Mouse (Mus musculus): ENCODE data around the gene Ppp2r2c.

Ppp2r2c gene

DNA sequence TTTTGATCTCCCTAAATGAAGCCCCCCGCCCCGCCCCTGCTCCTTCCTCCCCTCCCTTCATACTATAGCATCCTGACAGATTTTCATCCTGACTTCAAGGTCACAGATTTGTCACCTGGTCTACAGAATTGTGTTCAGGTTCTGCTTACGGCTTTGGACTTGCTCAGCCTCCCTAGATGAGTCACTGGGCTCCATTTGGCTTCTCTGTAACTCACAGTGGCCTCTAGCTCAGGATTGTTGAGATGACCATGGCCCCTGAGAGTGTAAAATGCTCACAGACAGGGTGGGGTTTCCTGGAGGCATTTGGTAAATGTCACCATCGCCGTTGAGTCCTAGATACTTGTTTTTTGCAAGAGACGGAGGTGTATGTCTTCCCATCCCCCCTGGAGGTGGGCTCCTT lies 2.6 kb downstream of the Ppp2r2c start:
- no peak for DNase-seq (ENCODE audit: low spot score)

DNA sequence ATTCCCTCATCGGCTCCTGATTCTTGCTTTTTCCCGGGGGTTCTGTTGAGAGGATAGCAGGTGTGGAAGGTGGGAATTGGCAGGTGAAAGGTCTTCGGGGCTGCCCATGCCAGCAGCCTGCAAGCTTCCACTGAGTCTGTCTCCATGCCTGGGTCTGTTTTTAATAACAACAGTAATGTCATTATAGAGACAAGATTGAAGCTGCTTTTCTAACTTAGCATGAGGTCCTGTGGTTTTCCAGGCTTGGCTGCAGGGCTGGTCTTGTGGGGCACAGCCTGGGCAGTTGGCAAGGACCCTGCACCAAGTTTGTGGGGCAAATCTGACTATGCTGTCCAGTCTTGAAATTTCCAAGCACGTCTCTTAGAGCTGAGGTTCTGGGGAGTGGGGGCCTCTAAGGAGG lies 7.6 kb downstream of the Ppp2r2c start:
- DNase-seq (ENCODE audit: low spot score), result no peak

DNA sequence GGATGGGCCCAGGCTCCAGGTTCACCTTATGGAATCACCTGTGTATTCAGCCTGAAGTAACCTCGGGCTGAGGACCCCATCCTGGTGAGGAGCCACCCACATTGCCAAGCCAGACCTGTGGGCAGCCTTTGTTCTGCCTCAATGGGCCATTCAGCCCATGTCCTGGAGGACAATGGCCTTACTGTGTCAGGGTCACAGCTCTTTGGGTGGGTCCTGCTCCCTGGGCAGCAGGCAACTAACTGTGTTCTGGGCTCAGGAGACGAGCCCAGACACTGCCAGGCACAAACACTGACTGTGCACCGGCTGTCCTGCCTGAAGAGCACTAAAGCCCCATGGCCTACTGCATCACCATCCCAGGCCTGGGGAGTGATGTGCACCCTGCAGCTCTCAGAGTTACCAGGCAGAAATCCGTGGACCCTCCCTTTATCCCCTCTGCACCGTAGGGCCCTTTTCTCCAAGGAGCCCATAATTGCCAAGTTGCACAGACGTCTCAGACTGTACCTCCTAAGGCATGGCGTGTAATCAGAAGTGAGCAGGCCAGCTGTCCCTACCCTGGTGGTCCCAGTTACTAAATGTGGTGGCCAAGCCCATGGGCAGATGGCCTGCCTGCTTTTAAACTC lies 8.6 kb downstream of the Ppp2r2c start:
- DNase-seq (ENCODE audit: low spot score), result no peak

- DNase-seq (ENCODE audit: low spot score), result no peak
These were observed 9.3 kb downstream of the Ppp2r2c start for GRCm38 (mm10) chr5:36877641-36878040.

DNA sequence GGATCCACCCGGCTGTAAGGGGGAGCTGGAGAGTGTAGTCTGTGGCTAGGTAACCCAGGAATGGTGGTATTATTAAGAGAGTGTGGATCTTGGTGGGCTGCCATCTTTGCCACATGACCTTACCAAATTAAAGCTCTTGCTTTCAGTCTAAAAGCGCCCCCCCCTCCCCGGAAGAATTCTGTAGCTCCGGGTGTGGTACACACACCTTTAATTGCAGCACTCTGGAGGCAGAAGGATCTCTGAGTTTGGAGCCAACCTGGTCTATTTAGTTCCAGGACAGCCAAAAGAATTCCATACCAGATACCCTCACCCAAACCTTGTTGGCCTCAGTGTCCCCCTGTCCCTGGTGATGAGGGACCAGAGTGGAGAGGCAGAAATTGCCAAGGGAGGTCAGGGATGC lies 10.5 kb downstream of the Ppp2r2c start:
- DNase-seq (ENCODE audit: low spot score), result no peak

DNA sequence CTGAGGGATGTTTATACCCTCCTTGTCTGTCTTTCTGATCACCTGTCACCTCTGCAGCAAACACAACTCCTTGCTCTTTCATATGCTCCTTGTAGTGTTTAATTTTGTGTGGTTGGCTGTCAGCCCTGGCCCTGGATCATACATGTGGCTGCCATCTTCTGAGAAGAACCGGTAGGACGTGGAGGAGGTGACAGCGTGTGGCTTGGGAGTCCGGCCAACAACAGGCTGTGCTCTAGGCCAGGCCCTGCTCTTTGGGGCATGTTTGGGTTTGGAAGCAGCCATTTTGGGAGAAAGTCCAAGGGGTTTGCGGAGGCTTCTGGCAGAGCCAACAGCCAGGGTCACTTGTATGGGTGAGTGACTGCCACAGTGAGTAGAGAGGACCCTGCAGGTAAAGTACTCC lies 12.3 kb downstream of the Ppp2r2c start:
- no peak for DNase-seq (ENCODE audit: low spot score)

DNA sequence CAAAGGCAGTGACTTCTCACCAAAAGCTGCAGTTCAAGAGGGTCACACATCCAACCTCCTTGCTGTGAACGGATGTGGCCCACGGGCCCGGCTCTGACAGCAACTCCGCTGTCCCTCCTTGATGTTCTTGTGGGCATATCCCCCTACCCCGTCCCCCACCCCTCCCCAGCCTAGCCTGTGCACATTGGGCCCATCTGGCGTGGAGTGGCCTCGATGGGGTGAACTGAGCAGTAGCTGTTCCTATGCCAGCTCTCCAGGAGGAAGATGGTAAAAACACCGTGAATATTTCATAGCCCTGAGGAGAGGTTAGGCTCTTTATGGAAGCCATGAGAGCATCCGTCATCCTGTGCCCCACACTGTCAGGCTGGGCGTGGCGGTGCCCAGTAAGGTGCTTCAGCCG lies 15.2 kb downstream of the Ppp2r2c start:
- DNase-seq (ENCODE audit: low spot score), result no peak

- DNase-seq (ENCODE audit: low spot score), result no peak
These were observed 16.8 kb downstream of the Ppp2r2c start for GRCm38 (mm10) chr5:36885067-36885466.

DNA sequence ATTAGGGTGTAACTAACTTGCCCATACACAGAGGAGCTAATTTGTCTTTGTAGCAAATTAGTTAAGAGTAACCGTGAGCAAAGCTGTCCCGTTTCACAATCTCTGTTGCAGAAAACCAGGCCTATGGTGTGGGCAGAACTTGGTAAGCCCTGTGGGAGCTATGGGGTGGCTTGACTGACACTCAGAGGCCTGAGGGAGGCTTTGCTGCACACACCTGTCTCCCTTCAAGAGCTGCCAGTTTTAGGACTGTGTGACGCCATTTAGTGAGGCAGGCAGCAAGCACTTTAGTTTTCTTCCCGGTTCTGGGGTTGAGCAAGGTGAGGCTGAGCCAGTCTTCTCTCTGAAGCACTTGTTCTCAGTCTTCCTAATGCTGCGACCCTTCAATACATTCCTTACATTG lies 17.3 kb downstream of the Ppp2r2c start:
- DNase-seq (ENCODE audit: low spot score), result no peak

- DNase-seq (ENCODE audit: low spot score), result no peak
These were observed 18.0 kb downstream of the Ppp2r2c start for GRCm38 (mm10) chr5:36886298-36886697.

DNA sequence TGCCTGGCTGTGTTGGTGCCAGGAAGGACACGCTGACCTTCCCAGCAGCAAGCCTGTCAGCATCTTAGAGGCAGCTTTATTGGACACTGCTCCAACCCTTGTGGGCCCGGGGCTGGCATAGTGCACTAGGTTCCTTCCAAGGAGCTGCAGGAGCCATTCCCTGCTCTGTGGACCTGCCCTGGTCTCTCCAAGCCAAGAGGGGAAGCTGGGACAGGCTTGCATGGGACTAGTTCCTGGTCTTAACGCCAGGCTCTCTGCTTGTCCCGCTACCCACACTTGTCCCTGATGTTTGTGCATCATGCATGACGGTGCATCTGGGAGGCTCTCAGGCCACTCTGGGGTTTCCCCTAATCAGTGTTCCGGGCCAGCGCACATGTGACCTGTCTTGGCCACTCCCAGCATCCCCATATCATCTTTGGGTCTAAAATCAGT lies 18.6 kb downstream of the Ppp2r2c start:
- DNase-seq (ENCODE audit: low spot score), result no peak

DNA sequence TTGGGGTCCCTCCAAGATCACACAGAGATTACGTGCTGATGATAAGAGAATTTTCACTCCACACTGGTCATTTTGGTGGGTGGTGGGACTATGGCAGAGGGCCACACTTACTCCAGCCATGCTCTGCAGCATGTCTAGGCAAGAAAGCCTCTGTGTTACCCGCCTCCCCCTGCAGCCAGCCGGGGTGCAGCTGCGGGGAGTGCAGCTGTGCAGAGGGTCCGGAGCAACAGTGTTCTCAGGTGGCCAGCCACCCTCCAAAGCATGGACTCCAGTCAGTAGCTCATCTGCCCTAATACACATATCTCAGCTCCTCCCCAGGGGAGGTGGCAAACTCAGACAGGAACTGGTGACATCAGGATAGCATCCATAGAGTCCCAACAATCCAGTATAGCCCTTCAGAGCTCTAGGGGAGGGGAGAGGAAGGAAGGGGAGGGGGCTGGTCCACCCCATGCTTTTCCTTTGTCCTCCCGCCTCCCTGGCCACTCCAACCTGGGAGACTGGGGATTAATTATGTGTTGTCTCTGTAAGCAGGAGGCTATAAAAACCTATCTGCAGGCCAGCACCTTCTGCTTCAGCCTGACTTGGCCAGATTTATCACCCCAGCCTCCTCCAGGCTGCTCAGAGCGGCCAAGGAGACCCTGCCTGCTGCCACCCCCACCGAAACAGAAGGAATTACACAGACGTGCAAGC lies 19.1 kb downstream of the Ppp2r2c start:
- no peak for DNase-seq (ENCODE audit: low spot score)

DNA sequence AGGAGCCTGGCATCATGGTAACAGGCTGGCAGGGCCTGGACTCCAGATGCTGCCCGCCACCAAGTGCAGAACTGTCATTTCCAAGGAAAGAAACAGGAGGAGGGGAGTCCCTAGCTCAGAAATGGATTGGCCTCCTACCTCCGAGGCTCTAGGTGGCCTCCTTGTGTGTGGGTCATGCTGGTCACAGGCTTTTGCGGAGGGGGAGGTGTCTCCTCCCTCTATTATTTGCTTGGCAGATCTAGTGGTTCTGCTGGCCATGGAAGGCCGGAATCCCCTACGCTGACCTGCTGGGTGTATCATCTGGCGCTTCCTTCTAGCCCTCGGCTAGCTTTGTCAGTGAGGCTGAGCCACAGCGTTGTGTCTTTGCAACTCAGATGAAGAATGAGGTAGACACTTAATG lies 20.2 kb downstream of the Ppp2r2c start:
- no peak for DNase-seq (ENCODE audit: low spot score)

GRCm38 (mm10) chr5:36888911-36889310 lies 20.6 kb downstream of the Ppp2r2c start:
- no peak for DNase-seq (ENCODE audit: low spot score)

GRCm38 (mm10) chr5:36889380-36889886 lies 21.1 kb downstream of the Ppp2r2c start:
- DNase-seq (ENCODE audit: low spot score), result no peak

GRCm38 (mm10) chr5:36890794-36891193 lies 22.5 kb downstream of the Ppp2r2c start:
- no peak for DNase-seq (ENCODE audit: low spot score)

GRCm38 (mm10) chr5:36891793-36892470 lies 23.6 kb downstream of the Ppp2r2c start:
- DNase-seq (ENCODE audit: low spot score), result no peak

DNA sequence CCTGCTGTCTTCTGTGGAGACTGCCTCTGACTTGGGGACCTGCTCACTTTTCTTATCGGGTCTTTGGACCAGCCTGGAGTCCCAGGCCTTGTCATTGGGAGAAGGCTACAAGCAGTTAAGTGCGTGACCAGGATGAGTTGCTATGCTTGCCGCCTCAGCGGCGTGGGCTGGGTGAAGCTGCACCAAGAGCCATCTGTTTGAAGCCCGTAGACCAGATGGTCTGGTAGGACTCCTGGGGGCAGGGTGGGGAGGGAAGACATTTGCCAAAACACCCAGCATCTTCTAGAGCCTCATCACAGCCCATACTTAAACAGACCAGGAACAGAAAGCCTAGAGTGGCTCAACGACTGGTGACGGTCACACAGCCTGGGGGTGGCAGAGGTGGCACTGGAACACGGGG lies 24.9 kb downstream of the Ppp2r2c start:
- DNase-seq (ENCODE audit: low spot score), result no peak

DNA sequence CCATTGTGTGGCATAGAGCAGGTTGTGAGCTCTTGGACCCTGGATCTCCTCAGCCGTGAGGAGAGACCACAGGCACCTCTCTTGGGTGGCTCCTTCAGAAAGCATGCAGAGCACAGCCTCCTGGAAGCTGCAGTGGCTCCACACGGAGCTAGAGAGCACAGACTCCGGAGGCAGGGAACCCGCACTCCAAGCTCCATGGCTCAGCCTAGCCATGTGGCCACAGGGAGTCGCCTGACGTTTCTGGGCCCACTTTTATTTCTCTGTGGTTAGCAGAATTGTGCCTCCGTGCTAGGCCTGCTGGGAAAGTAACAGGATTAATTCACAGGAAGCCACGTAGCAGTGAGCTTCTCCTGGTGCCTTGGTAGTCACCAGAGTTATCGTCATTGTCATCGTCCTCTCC lies 25.8 kb downstream of the Ppp2r2c start:
- no peak for DNase-seq (ENCODE audit: low spot score)

GRCm38 (mm10) chr5:36894604-36895368 lies 26.5 kb downstream of the Ppp2r2c start:
- no peak for DNase-seq (ENCODE audit: low spot score)

DNA sequence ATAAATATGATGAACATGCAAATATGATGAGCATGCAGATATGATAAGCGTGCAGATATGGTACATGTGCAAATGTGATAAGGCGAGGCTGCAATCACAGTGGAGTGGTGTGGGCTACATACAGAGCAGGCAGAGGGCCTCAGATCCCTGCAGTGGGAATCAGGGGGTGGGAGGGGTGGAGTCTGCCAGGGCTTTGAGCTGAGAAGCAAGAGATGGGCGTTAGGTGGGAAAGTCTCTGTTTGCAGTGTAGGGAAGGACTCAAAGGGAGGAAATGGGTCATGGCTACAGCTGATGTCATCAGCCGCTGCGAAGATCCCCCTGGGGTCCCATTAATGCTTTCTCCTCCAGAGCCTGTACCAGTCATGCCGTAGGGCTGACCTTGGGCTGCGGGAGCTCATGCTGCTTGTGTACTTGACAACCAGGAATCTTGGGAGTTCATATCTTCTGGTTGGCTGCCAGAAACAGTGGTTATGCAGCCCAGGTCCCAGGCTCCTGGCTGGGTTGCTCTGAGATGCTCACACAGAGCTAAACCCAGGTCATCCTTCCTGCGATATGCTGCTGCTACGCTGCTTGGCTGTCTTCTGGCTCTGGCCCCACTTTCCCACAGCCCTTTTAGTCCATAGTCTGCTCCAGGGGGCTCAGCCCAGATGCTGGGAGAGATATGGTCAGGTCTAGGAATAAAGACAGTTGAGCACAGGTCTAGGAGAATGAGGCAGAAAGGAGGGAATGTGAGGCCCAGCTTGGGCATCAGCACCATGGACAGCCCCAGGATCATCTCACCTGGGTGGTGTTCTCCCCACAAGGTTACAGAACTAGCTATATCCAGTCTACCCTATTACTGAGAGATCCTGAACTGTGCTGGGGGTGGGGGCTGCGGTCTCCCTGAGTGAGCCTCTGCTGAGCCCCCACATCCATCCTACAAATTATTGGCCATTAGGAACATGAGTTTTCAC lies 27.6 kb downstream of the Ppp2r2c start:
- DNase-seq (ENCODE audit: low spot score), result no peak
